Mouse (Mus musculus) right cerebral cortex, adult 2 months (tissue): ENCODE results near the gene Sri.

Source experiments
- DNase-seq, 2 experiments: peaks; one replicate each; pipeline ENCODE4 v3.0.0; 2021 to 2022; ENCODE audit warnings: low spot score in 2 of 2

Gene Sri

GRCm38 (mm10) chr5:8111691-8112090 lies 65.8 kb downstream of the Sri start:
- DNase-seq: no peak

- DNase-seq: no peak
Observed at GRCm38 (mm10) chr5:8112246-8112645, 66.4 kb downstream of the Sri start.

DNA sequence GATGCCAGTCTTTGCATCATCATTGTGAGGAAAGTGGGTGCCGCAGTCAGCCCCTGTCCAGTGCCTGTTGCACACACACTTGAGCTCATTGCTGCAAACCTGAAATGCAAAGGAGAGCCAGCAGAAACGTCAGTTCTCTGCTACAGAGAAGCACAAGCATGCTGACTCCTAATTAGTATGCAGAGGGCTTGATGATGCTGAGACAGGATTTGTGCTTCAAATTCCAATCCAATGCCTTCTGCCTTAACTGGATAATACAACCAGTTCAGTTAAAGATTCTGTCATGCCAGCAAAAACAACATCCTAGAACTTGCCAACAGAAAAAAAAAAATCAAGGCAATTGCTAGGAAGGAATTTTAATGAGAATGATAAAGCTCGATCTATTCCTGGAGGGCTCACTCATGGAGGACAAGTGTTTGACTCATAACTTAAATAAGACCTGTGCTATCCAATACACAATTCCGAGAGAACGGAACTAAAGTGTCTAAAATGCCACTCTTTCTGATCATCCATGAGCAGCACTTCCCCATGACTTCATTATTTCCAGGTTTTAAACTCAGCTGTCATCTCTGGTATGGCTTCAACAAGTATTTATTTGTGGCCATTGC lies 70.8 kb downstream of the Sri start:
- DNase-seq: no peak
